Mouse (Mus musculus) right cerebral cortex, postnatal 14 days (tissue): ENCODE results near the gene Clcf1.
A peak's percentile ranks its signal among the peaks of the same experiment; 100 is the strongest.

ENCODE experiments used
- DNase-seq: peaks from one replicate; pipeline ENCODE4 v3.0.0; 2022

Clcf1 gene

DNA sequence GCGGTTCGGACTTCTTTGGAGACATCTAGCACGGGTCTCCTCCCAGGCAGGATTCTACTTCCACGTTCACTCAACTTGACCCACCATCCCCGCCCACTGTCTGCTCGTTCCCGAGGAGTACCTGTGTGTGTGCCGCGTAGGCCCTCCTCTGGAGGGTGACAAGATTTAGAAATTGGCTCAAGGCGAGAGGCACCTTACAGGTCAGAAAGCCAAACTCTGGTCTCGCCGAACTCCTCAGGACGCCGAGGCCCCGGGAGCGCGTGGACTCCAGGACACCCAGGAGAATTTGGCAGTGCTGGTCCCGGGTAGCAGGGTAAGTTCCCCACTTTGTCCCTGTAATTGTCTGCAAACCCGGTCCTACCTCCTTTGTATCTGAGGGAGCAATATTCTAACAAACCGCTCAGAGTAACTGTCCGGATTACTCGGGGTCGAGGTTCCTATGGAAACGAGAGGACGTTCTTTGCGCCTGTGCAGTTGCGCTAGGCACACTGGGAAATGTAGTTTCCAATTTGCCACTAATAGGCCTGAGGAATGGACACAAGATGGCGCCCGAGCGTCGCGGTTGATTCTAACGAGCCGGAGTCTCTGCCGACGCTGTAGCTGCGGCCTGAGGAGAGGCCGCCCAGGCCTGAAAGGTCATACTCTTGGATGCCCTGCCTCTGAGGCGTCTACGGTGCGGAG lies 43.3 kb downstream of the Clcf1 start:
- DNase-seq, result peak; percentile 94

DNA sequence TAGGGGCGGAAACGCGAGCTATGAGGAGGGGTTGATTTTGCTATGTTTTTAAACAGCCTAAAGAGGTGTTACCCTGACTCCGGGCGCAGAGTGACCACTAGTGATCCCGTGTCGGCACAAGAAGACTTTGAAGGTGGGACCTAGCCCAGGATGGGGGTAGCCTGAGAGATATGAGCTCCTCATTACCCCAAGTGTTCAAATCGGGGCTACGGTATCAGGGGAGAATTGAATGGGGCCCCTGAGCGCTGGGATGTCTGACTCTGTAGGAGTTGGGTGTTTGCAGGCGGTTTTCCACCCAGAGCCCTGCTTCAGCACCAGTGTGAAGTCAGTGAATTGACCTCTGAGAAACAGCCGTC lies 43.8 kb downstream of the Clcf1 start:
- peak; percentile 11 for DNase-seq

DNA sequence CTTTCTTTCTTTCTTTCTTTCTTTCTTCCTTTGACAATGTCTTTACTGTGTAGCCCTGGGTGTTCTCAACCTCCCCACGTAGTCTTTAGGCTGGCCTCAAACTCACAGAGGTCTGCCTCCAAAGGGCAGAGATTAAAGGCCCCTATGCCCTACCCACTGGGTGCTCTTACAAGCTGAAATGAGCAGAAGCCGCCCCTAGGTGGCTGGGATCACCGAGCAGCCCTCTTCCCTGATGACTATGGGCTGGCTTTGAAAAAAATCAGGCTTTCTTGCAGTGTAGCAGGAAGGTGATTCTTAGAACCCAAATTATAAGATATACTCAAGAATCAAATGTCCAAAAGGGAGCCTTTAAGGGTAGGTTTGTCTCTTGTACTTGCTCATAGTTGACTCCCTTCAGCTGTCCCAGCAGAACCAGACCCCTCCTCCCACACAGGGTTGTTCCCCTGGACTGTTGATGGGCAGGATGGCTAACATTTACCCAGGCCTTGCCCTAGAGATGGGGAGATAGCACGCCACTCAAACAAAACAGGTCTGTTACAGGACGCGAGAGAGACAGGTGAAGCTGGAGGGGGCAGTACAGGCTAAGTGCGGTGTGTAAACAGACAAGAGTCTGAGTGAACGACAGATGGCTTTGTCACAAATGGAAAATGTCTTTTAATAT lies 47.1 kb downstream of the Clcf1 start:
- no peak for DNase-seq

DNA sequence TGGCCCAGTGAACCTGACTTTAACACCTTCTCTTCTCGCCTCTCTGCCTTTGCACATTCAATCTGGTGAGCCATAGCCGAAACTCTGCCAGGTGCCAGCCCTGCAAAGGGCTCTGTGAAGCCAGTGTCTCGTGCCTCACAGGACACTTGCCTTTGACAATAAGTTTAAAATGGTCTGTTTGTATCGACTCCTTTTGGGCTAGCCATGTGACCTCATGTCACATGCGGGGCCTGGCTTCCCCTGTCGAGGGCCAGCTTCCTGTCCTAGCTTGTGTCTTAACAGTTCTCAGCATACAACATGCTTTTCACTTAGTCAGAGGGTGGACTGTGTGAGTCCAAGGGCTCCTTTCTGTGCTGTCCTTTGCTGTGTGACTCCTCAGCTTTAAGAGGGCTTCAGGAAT lies 48.7 kb downstream of the Clcf1 start:
- no peak for DNase-seq

DNA sequence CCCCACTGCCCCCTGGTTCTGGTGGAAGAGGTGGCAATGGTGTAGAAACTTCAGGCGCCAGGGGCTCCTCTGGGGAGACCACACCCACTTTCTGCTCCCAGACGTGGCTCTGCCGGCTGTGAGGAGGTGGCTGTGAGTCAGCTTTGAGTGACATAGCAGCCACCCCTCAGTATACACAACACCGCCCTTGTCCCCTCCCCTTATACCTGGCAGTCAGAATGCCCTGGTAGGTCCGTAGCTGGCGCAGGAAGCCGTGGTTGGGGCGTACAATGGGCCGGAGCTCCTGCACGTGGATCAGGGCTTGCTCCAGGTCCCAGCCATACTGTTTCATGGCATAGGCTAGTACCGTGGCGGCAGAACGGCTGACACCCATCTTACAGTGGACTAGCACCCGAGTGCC lies 49.7 kb downstream of the Clcf1 start:
- DNase-seq, result peak; percentile 8

DNA sequence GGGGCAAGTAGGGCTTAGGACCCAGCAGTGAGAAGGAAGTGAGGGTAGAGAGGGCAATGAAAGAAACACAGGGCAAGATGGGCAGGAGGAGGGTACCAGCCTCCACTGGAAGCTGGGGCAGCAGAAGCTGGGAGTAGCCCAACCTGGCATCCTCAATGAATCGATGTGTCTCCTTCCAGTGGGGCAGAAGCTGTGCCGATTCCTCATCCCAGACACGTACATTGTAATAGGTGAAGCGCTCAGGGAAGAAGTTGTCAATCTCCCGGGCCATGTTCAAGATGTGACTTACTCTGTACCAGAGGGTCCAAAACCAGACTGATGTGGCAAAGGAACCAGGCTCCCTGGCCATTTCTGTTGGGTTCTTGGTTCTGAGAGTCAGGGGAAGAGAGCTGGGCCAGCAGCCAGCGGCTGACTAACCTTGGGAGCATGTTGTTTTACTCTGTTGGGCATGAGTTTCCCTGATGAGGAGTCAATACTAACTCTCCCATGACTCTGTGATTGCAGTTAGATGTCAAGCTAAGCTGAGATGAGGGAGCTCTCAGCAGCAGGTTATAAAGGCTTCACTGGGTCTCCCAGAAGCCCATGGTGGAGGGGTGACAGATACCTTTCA lies 50.2 kb downstream of the Clcf1 start:
- no peak for DNase-seq

DNA sequence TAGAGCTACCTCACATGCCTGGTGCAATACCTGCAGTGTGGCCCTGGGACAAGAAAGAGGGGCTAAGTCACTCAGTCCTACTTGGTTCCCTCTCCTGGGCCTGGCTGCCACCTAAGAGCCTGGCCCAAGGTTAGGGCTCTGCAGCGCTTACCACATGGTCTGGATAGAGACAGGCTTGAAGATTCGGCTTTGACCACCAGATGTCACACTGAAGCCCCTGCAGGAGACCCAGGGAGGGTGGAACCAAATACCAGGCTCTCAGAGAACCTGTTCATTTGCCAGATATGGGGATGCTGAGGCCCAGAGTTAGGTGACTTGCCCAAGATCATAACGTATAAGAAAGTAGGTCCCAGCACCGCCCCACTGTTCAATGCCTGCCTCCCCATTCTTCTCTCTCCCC lies 51.9 kb downstream of the Clcf1 start:
- no peak for DNase-seq

DNA sequence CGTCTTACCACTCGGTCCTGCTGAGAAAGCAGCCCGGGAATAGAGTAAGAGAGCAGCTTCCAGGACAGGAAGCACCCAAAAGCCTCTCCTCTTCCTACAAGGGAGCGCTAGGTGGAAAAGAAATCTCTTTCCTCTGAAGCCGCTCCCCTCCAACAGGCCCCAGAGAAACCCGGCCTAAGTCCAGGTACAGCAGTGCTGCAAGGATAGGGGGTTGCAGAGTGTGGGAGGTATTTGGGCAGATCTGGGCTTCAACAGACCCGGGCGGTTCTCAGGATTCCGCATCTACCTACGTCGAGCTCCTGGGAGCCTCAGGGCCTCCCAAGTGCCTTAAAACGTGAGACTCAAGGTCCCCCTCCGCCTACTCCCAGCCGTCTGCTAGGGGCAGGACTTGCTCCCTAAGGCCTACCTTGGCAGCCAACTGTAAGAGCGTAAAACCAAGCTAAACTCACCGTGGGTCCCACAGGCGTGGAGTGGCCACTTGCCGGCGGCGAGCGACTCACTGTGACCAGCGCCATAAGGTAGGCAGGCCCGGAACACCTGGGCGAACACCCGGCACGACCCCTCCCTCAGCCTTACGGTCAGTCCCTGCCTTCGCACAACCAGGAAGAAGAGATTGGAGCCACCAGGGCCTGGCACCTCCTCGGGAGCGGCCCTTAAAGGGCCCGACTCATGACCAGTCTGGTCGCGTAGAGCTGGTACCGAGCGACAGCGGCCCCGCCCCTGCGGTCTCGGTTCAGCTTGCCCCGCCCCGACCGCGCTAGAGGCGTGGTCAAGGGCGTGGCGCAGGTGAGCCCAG lies 54.7 kb downstream of the Clcf1 start, which contains the start of gene Ssh3:
Ssh3 (minus strand) TSS at position 615 of the 796 bp plus-strand sequence.
- peak; percentile 62 for DNase-seq

DNA sequence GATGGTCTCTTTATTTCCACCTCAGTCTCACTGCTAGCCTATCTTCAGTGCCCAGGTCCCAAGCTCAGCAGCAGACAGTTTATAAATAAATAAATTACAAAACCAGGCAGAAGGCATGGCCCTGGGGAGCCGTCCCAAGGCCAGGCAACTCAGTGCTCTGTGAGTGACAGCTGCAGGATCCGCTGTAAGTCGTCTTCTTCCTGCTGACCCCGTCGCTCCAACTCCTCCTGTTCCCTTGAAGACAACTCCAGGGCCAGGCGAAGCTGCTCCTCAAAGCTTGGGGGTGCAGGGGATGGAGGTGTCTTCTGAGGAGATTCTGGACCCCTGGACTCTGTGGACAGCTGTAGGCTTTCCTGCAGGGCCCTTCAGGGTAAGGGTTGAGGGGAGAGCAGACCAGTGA lies 56.1 kb downstream of the Clcf1 start:
- no peak for DNase-seq

DNA sequence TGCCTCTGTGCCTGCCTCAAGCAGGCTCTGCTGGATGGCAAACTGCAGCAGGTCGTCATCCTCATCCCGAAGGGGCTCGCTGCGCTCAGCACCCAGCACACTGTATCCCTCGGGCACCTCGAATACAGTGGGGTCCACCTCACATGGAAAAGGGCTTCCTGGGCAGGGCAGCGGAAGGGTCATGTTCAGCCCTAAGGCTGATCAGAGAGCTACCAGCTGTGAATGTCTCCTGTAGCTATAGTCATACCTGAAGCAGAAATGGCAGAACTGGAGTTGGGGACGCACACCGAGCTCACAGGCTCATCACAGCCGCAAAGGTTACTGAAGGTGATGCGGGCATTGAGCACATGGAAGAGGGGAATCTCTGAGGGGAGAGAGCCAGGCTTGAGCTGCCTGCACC lies 56.9 kb downstream of the Clcf1 start:
- DNase-seq, result no peak
